Mouse (Mus musculus) adrenal gland, postnatal 14 days (tissue): ENCODE measurements around the gene Hdac11. TPM values are rescaled to one million over a fixed set of nuclear protein-coding genes. Genes with fewer than 3 reads are reported as not detected.

ENCODE experiments used
- DNase-seq: peaks from one replicate; pipeline ENCODE4 v3.0.0; 2021; ENCODE audit warnings: mixed read lengths
- total RNA-seq: library from RNA; stranded (reverse); gene quantifications from 2 replicates; pipeline ENCODE4 v1.2.3, GENCODE M21; 2021

Hdac11 gene
- total RNA-seq, 1 experiment from 2014 or later: 7.4 TPM

DNA sequence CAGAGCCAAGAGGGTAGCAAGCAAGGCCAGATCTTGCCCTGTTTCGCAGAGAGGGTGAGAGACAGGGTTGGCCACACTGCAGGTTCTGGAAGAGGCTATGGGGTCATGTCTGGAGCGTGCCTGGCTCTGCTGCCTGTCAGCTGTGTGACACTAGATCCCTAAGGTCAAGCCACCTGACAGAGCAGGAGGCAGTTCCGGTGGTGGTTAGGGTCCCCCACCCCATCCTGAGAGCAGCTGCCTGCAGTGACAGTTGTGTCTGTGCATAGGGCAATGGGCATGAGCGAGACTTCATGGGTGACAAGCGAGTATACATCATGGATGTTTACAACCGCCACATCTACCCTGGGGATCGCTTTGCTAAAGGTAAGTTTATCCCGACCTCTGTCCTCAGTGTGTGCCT is 12.7 kb downstream of the Hdac11 start:
- no peak for DNase-seq

GRCm38 (mm10) chr6:91171396-91171895 is 15.0 kb downstream of the Hdac11 start:
- DNase-seq: no peak

GRCm38 (mm10) chr6:91172381-91172780 is 15.9 kb downstream of the Hdac11 start:
- DNase-seq: no peak

- DNase-seq: peak; percentile 78
Observed at GRCm38 (mm10) chr6:91173221-91173880, 16.9 kb downstream of the Hdac11 start.

GRCm38 (mm10) chr6:91174211-91174610 is 17.7 kb downstream of the Hdac11 start:
- DNase-seq: peak; percentile 40

DNA sequence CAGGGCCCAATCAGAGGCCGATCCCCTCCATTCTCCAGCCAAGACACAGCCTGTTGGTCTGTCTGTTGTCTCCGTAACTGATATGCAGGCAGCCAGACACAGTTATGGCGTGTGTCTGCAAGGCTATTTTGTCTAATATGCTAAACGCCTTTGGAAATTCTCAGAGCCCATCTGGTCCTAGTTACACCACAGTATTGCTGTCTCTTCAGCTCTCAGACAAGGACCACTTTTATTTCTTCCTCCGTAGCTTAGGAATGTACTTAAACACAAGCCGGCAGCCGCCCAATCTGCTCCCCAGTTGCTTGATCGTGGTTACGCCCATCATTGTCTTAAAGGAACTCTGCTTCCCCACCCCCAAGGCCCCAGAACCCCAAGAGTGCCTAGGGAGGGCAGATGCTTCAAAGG is 24.3 kb downstream of the Hdac11 start:
- no peak for DNase-seq

GRCm38 (mm10) chr6:91181320-91181719 is 24.9 kb downstream of the Hdac11 start:
- peak; percentile 81 for DNase-seq

GRCm38 (mm10) chr6:91182075-91182490 is 25.6 kb downstream of the Hdac11 start:
- DNase-seq: no peak

DNA sequence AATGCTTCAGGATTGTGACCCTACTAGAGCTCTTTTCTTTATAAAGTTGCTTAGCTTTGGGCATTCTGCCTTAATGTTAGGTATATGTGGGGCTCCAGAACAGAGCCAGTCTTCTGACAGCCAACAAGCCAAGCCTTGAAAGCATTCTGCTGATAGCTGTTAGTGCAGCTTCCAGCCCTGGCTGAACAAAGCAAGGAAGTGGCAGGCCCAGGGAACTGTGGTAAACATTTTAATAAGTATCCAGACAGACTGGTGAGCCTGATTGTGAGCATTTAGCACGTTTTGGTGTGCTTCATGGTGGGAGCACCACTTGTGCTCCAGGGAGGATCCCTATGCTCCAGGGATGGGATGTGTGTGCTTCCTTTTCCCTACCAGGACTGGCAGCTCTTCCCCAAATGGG is 26.6 kb downstream of the Hdac11 start:
- DNase-seq: no peak

GRCm38 (mm10) chr6:91183980-91184379 is 27.5 kb downstream of the Hdac11 start:
- no peak for DNase-seq

DNA sequence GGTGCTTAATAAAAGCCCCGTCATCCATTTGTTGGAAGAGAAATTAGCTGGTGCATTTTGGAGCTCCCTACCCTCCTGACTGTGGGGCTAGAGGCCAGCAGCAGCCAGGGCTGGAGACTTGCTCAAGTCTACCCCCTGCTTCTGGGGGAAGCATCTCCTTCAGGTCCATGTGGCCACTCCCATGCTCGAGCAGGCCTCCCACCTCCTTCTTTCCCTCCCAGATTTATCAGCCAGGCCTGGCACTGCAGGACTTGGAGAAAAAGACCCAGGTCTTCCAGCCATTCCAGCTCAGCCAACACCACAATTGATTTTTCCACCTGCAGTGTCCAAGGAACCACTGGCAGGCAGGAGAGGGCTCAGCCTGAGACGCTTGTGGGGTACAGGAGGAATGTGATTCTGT is 28.3 kb downstream of the Hdac11 start:
- DNase-seq: no peak

GRCm38 (mm10) chr6:91185502-91185901 is 29.0 kb downstream of the Hdac11 start:
- DNase-seq: peak; percentile 27

DNA sequence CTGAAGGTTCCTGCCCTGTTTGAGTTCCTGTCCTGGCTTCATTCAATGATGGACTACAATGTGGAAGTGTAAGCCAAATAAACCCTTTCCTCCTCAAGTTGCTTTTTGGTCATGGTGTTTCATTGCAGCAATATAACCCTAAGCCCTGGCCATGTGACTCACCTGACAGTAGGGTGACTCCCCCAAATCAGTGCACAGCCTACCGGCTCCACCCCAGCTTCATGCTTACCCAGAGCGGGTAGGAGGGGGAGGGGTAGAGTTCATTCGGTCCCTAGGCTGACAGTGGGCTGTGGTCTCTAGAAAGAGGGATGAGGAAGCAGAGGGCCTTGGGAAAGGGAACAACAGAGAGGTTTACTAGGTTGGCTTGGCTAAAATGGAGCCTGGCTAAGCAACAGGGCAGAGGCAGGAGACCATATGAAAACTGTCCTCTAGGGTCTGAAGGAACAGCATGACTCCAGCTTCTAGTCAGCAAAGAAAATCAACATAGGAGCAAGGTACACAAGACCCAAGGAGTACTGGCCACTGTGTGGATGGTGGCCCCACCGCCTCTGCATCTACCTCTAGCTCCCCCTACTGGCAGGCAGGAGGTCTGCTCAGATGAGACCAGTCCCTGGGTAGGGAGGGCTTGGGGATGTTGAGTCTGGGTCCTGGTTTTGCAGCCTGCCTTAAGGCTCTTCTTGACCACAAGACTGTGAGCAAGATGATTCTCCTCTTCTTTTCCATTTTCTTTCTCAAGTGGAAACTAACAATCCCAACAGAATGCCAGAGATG is 29.9 kb downstream of the Hdac11 start:
- DNase-seq: peak; percentile 50

DNA sequence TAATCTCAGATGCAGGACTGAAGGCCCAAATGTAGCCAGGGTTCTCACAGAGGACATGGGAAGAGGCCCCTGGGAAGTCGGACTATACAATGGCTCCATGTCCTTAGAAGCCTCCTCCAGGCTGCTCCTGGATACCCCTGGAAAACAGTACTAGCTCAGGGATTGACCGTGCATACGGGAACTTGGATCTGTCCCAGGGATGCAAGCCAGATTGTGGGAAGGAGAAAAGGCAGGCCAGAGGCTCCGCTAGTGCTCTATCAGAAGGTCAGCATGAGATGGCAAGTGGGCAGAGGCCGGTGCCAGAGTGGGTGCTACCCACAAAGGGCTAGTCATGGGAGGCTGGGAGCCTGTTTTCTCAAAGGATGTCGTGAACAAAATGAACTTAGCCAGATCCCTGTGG is 30.5 kb downstream of the Hdac11 start:
- DNase-seq: no peak

- peak; percentile 29 for DNase-seq
Observed at GRCm38 (mm10) chr6:91187871-91188270, 31.4 kb downstream of the Hdac11 start.

GRCm38 (mm10) chr6:91189971-91190370 is 33.5 kb downstream of the Hdac11 start:
- DNase-seq: no peak

DNA sequence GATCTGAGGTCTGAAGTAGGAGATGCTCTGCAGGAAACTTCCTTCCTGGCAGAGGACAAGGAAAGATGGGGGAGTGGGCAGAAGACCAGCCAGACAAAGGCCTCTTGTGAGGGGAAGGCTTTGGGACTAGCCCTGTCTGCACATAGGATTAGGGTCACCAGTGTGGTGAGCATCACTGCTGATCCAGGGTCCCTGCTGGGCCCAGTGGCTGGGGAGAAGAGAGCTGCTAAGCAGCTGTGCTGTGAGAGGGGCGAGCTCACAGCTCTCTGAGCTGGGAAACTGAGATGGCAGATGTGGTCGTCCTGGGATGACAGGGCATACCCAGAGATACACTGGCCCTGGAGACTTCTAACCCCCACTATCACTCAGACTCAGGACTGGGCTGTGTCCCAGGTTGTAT is 35.0 kb downstream of the Hdac11 start:
- no peak for DNase-seq

- DNase-seq: no peak
Observed at GRCm38 (mm10) chr6:91192421-91192820, 36.0 kb downstream of the Hdac11 start.

DNA sequence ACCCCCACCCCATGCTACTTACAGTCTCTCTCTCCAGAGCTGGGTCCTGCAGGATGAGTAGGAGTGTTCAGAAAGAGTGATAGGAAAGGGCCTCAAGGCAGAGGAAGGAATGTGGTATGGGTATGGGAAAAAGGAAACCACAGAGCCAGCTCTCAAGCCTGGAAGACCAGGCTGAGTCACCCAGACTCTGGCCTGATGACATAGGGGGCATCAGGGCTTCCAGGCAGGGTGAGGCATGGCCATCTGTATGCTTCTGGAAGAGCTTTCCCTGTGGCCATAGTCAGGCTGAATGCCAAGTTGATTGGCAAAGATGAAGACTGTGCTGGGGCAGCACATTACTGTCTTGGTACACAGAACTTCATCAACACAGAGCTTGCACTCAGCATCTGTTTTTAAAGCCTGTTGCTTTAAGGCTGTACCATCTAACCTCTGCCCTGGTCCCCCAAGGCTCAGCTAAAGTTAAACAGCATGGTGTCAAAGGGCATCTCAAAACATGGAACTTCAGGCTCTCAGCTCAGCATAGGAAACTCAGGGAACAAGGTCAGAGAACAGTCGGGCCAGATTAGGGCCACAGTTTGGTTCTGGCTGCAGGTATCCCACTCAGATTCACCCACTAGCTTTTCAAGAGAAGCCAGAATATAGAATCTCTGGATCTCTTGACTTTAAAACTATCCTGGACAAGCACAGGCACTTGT is 36.5 kb downstream of the Hdac11 start:
- DNase-seq: no peak

- DNase-seq: no peak
Observed at GRCm38 (mm10) chr6:91198456-91198855, 42.0 kb downstream of the Hdac11 start.

GRCm38 (mm10) chr6:91200429-91201188 is 44.1 kb downstream of the Hdac11 start:
- peak; percentile 24 for DNase-seq

DNA sequence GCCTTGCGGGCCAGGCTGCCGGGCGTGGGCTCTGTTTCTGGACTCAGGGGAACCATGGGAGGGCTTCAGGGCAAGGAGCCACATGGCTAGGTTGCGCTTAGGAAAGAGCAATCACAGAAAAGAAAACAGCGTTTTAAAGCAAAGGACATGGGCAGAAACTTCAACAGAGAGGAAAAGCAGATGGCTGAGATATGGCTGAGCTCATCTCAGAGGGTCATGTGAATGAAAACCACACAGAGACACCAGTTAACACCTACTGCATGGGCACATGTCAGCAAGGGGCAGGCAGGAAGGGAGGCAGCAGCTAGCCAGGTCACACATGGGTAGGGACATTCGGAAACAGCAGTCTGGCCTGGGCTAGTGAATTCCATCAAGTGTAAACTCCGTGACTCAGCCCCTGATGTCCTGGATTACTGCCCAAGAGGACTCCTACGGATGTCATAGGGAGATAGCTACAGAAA is 45.4 kb downstream of the Hdac11 start:
- peak; percentile 25 for DNase-seq
